Mouse (Mus musculus) midbrain, postnatal 0 days (tissue): ENCODE measurements at regions not wholly inside any gene's neighbourhood (a gene's known extent, or its start where the extent isn't known, plus 50 kb on each side); places are given as distances from the start of the nearest gene placed in this dataset. TPM values are rescaled to one million over a fixed set of nuclear protein-coding genes. Genes with fewer than 3 reads are reported as not detected.

Experiments used
- ATAC-seq: fragments of 200-750 bp; cut with Nextera tagmentation; 2 replicates; pipeline ENCODE4 v1.8.0; 2017; ENCODE audit warnings: moderate number of reproducible peaks, mild to moderate bottlenecking, moderate TSS enrichment, moderate library complexity; ENCODE audit not compliant: low FRiP score
- DNase-seq: peaks from one replicate; pipeline ENCODE4 v3.0.0-alpha.2; 2015; ENCODE audit warnings: low spot score
- H3K27ac ChIP-seq: fragments of 300-500 bp; sonication (generic); 2 replicates; pipeline ENCODE4 v1.5.1; 2014; ENCODE audit warnings: low read depth, mild to moderate bottlenecking, low read length, mixed read lengths
- H3K27me3 ChIP-seq: fragments of 300-500 bp; sonication (generic); 2 replicates; pipeline ENCODE4 v1.6.1; 2014; ENCODE audit warnings: low read length, control low read depth, mixed read lengths; ENCODE audit not compliant: insufficient read depth
- H3K36me3 ChIP-seq: fragments of 300-500 bp; sonication (generic); 2 replicates; pipeline ENCODE4 v1.6.1; 2014; ENCODE audit warnings: low read length, control low read depth, mixed read lengths; ENCODE audit not compliant: insufficient read depth
- H3K4me1 ChIP-seq: fragments of 300-500 bp; sonication (generic); 2 replicates; pipeline ENCODE4 v1.6.1; 2014; ENCODE audit warnings: mild to moderate bottlenecking, control low read depth, antibody characterized with exemption, low read length, mixed read lengths; ENCODE audit not compliant: insufficient read depth
- H3K4me2 ChIP-seq: fragments of 300-500 bp; sonication (generic); 2 replicates; pipeline ENCODE4 v1.6.1; 2014; ENCODE audit warnings: low read depth, mild to moderate bottlenecking, low read length, mixed read lengths; ENCODE audit not compliant: poor library complexity, severe bottlenecking
- H3K4me3 ChIP-seq: fragments of 300-500 bp; sonication (generic); 2 replicates; pipeline ENCODE4 v1.5.1; 2014; ENCODE audit warnings: low read depth, mild to moderate bottlenecking, low read length, moderate library complexity
- H3K9ac ChIP-seq: fragments of 300-500 bp; sonication (generic); replicated peaks from 2 replicates; pipeline ENCODE4 v1.6.1; 2014; ENCODE audit warnings: mild to moderate bottlenecking, low read length, moderate library complexity, mixed read lengths; ENCODE audit not compliant: poor library complexity, severe bottlenecking
- H3K9me3 ChIP-seq: fragments of 300-500 bp; sonication (generic); 2 replicates; pipeline ENCODE4 v1.6.1; 2016; ENCODE audit warnings: low read length, control low read depth
- CTCF ChIP-seq: IDR thresholded peaks from 2 replicates; pipeline ENCODE4 v1.5.1; 2016; ENCODE audit warnings: antibody characterized with exemption, mild to moderate bottlenecking
- WGBS: fragments of 180-500 bp; shearing (Covaris S2); extraction: QIAGEN DNeasy Blood & Tissue Kit; methylation state at CpG from one replicate; pipeline ENCODE4 v1.1.7; 2014; 5-methylcytosine and 5-hydroxymethylcytosine counted together
- microRNA-seq: library from miRNA; unstranded; fragments of <30 nt; microRNA quantifications from one replicate; pipeline ENCODE4, GENCODE M21; 2016; ENCODE audit warnings: borderline number of aligned reads

- H3K4me2 ChIP-seq, result no peak overlapping the region
- no peak overlapping the region for H3K9ac ChIP-seq
- H3K36me3 ChIP-seq, result no peaks in the 10 kb centered on the region
- WGBS, result 81% methylated on average over 3 of the region's 3 CpGs
- no peaks in the 10 kb centered on the region for H3K4me1 ChIP-seq
- no peak overlapping the region for H3K4me3 ChIP-seq
- no peaks in the 10 kb centered on the region for H3K27me3 ChIP-seq
- H3K9me3 ChIP-seq, result no peaks in the 10 kb centered on the region
- no peak overlapping the region for H3K27ac ChIP-seq
- no peak for DNase-seq
- no peak for ATAC-seq
- TF ChIP-seq CTCF, result no peak
Observed at GRCm38 (mm10) chr12:42008827-42009383, 522.7 kb upstream of the Lrrn3 start.

GRCm38 (mm10) chr12:42006912-42007311 lies 520.7 kb upstream of the Lrrn3 start:
- DNase-seq, result no peak
- no peak overlapping the region for H3K9ac ChIP-seq
- no peak for ATAC-seq
- no peaks in the 10 kb centered on the region for H3K27me3 ChIP-seq
- H3K4me3 ChIP-seq, result no peak overlapping the region
- H3K4me1 ChIP-seq, result no peaks in the 10 kb centered on the region
- H3K4me2 ChIP-seq, result no peak overlapping the region
- 98% methylated on average over 2 of the region's 2 CpGs for WGBS
- H3K9me3 ChIP-seq, result no peaks in the 10 kb centered on the region
- H3K27ac ChIP-seq, result no peak overlapping the region
- no peaks in the 10 kb centered on the region for H3K36me3 ChIP-seq
- TF ChIP-seq CTCF, result no peak

Small RNA genes in the stretch of these regions (microRNA-seq; reads per million reads assigned to microRNA genes)
- not detected for gene Gm25248
